Mouse (Mus musculus): ENCODE measurements around the gene Tmem132b. TPM values are rescaled to one million over a fixed set of nuclear protein-coding genes. Genes with fewer than 3 reads are reported as not detected.

The Tmem132b gene
- polyA plus RNA-seq, 1 experiment from 2014 or later, result 0.36 TPM

- Histone ChIP-seq H3K27me3 (ENCODE audit: control insufficient read depth, insufficient read depth, low read length) (no peaks in the 10 kb centered on the region), H3K4me3 (ENCODE audit: low read depth, low read length) (no peak overlapping the region), H3K36me3 (ENCODE audit: control insufficient read depth, insufficient read depth, low read length) (no peaks in the 10 kb centered on the region), H3K9ac (replicated peaks; ENCODE audit: low read depth, low read length) (no peak overlapping the region), H3K4me1 (ENCODE audit: control insufficient read depth, insufficient read depth, low read length) (no peaks in the 10 kb centered on the region), H3K9me3 (ENCODE audit: control insufficient read depth, low read depth, low read length) (no peaks in the 10 kb centered on the region), H3K27ac (ENCODE audit: low read length) (no peak overlapping the region), H3K4me2 (replicated peaks; ENCODE audit: low read depth, low read length) (no peak overlapping the region)
- 13% methylated on average over 11 of the region's 11 CpGs for WGBS
- no peak for ATAC-seq (ENCODE audit: insufficient number of reproducible peaks, insufficient read depth, low FRiP score, low read depth)
These were observed 268.5 kb downstream of the Tmem132b start for GRCm38 (mm10) chr5:125800025-125800424.

GRCm38 (mm10) chr5:125802801-125803200 lies 271.2 kb downstream of the Tmem132b start:
- ATAC-seq (ENCODE audit: insufficient number of reproducible peaks, insufficient read depth, low FRiP score, low read depth), result no peak
- Histone ChIP-seq H3K36me3 (ENCODE audit: control insufficient read depth, insufficient read depth, low read length) (no peaks in the 10 kb centered on the region), H3K27ac (ENCODE audit: low read length) (no peak overlapping the region), H3K4me2 (replicated peaks; ENCODE audit: low read depth, low read length) (no peak overlapping the region), H3K27me3 (ENCODE audit: control insufficient read depth, insufficient read depth, low read length) (no peaks in the 10 kb centered on the region), H3K9me3 (ENCODE audit: control insufficient read depth, low read depth, low read length) (no peaks in the 10 kb centered on the region), H3K4me1 (ENCODE audit: control insufficient read depth, insufficient read depth, low read length) (no peaks in the 10 kb centered on the region), H3K4me3 (ENCODE audit: low read depth, low read length) (no peak overlapping the region), H3K9ac (replicated peaks; ENCODE audit: low read depth, low read length) (no peak overlapping the region)
- WGBS, result 87% methylated on average over 7 of the region's 7 CpGs

DNA sequence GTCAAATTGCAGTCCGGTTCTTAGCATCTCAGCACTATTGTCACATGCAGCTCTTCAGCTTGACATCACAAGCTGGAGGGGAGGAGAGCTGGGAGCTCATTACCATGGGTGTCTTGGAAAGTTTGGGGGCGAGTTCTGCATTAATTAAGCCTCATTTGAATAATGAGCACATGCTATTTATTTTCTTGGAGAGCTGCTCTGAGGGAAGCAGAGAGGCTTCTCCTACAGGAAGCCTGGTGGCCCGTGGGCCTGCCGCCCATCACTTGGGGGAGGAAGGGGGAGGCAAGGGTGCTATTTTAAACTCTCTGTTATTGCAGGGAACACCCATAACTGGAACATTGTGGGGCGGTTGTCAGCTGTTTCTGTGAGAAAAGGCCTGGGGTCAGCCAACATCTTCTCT lies 273.8 kb downstream of the Tmem132b start:
- no peak overlapping the region for H3K9ac ChIP-seq (replicated peaks; ENCODE audit: low read depth, low read length)
- no peaks in the 10 kb centered on the region for H3K36me3 ChIP-seq (ENCODE audit: control insufficient read depth, insufficient read depth, low read length)
- H3K9me3 ChIP-seq (ENCODE audit: control insufficient read depth, low read depth, low read length), result no peaks in the 10 kb centered on the region
- H3K4me3 ChIP-seq (ENCODE audit: low read depth, low read length), result no peak overlapping the region
- no peak overlapping the region for H3K4me2 ChIP-seq (replicated peaks; ENCODE audit: low read depth, low read length)
- H3K27me3 ChIP-seq (ENCODE audit: control insufficient read depth, insufficient read depth, low read length), result no peaks in the 10 kb centered on the region
- WGBS, result 66% methylated on average over 5 of the region's 5 CpGs
- no peak overlapping the region for H3K27ac ChIP-seq (ENCODE audit: low read length)
- H3K4me1 ChIP-seq (ENCODE audit: control insufficient read depth, insufficient read depth, low read length), result no peaks in the 10 kb centered on the region
- no peak for ATAC-seq (ENCODE audit: insufficient number of reproducible peaks, insufficient read depth, low FRiP score, low read depth)

- H3K9me3 ChIP-seq (ENCODE audit: control insufficient read depth, low read depth, low read length), result no peaks in the 10 kb centered on the region
- H3K4me1 ChIP-seq (ENCODE audit: control insufficient read depth, insufficient read depth, low read length), result no peaks in the 10 kb centered on the region
- no peak for ATAC-seq (ENCODE audit: insufficient number of reproducible peaks, insufficient read depth, low FRiP score, low read depth)
- H3K27me3 ChIP-seq (ENCODE audit: control insufficient read depth, insufficient read depth, low read length), result no peaks in the 10 kb centered on the region
- WGBS, result 80% methylated on average over 5 of the region's 5 CpGs
- no peak overlapping the region for H3K4me3 ChIP-seq (ENCODE audit: low read depth, low read length)
- H3K4me2 ChIP-seq (replicated peaks; ENCODE audit: low read depth, low read length), result no peak overlapping the region
- H3K36me3 ChIP-seq (ENCODE audit: control insufficient read depth, insufficient read depth, low read length), result no peaks in the 10 kb centered on the region
- H3K27ac ChIP-seq (ENCODE audit: low read length), result no peak overlapping the region
- no peak overlapping the region for H3K9ac ChIP-seq (replicated peaks; ENCODE audit: low read depth, low read length)
These were observed 276.3 kb downstream of the Tmem132b start for GRCm38 (mm10) chr5:125807861-125808260.

DNA sequence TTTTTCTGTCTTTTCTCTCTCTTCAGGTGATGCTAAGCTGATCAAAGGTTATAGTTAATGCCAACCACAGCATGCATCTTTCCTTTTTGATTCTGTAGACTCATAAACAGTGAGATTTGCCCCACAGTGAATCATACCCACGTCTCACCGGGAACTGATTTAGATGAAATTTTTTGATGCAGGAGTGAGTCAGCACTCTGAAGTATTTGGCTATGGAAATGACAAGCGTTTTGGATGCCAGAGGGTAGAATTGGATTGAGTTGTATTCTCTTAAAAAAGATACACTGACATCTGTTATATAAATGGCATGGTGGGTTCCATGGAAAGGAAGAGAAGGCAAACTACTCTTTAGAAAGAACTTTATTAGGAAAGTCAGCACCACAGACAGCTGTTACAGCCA lies 297.8 kb downstream of the Tmem132b start:
- Histone ChIP-seq H3K36me3 (ENCODE audit: control insufficient read depth, insufficient read depth, low read length) (no peaks in the 10 kb centered on the region), H3K4me1 (ENCODE audit: control insufficient read depth, insufficient read depth, low read length) (no peaks in the 10 kb centered on the region), H3K4me2 (replicated peaks; ENCODE audit: low read depth, low read length) (no peak overlapping the region), H3K27ac (ENCODE audit: low read length) (no peak overlapping the region), H3K27me3 (ENCODE audit: control insufficient read depth, insufficient read depth, low read length) (no peaks in the 10 kb centered on the region), H3K9me3 (ENCODE audit: control insufficient read depth, low read depth, low read length) (no peaks in the 10 kb centered on the region), H3K4me3 (ENCODE audit: low read depth, low read length) (no peak overlapping the region), H3K9ac (replicated peaks; ENCODE audit: low read depth, low read length) (no peak overlapping the region)
- 76% methylated on average over 3 of the region's 3 CpGs for WGBS
- no peak for ATAC-seq (ENCODE audit: insufficient number of reproducible peaks, insufficient read depth, low FRiP score, low read depth)

DNA sequence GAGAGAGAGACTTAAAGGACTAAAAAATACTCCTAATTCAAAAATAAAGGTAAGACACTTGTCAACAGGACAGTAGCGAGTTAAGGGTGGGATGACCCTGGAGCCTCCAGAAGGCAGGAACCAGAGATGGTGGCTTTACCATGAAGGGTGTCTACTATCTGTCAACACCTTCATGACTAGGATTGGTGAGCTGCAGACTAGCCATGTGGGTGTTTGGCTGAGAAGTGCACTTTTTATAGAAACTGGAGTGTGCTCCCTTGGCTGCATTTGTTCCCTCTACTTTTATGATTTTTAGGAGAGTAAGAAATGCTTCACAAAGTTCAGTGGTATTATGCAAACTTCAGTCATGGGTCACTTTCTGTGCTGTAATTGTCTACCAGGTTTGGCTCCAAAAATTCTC lies 304.3 kb downstream of the Tmem132b start:
- no peak overlapping the region for H3K9ac ChIP-seq (replicated peaks; ENCODE audit: low read depth, low read length)
- no peak overlapping the region for H3K4me2 ChIP-seq (replicated peaks; ENCODE audit: low read depth, low read length)
- ATAC-seq (ENCODE audit: insufficient number of reproducible peaks, insufficient read depth, low FRiP score, low read depth), result no peak
- 86% methylated on average over 1 of the region's 1 CpGs for WGBS
- H3K4me1 ChIP-seq (ENCODE audit: control insufficient read depth, insufficient read depth, low read length), result no peaks in the 10 kb centered on the region
- H3K27me3 ChIP-seq (ENCODE audit: control insufficient read depth, insufficient read depth, low read length), result no peaks in the 10 kb centered on the region
- H3K27ac ChIP-seq (ENCODE audit: low read length), result no peak overlapping the region
- no peaks in the 10 kb centered on the region for H3K36me3 ChIP-seq (ENCODE audit: control insufficient read depth, insufficient read depth, low read length)
- H3K4me3 ChIP-seq (ENCODE audit: low read depth, low read length), result no peak overlapping the region
- H3K9me3 ChIP-seq (ENCODE audit: control insufficient read depth, low read depth, low read length), result no peaks in the 10 kb centered on the region

GRCm38 (mm10) chr5:125836761-125837160 lies 305.2 kb downstream of the Tmem132b start:
- 84% methylated on average over 5 of the region's 5 CpGs for WGBS
- no peaks in the 10 kb centered on the region for H3K9me3 ChIP-seq (ENCODE audit: control insufficient read depth, low read depth, low read length)
- no peak for ATAC-seq (ENCODE audit: insufficient number of reproducible peaks, insufficient read depth, low FRiP score, low read depth)
- H3K9ac ChIP-seq (replicated peaks; ENCODE audit: low read depth, low read length), result no peak overlapping the region
- no peaks in the 10 kb centered on the region for H3K27me3 ChIP-seq (ENCODE audit: control insufficient read depth, insufficient read depth, low read length)
- no peak overlapping the region for H3K4me2 ChIP-seq (replicated peaks; ENCODE audit: low read depth, low read length)
- H3K27ac ChIP-seq (ENCODE audit: low read length), result no peak overlapping the region
- H3K4me3 ChIP-seq (ENCODE audit: low read depth, low read length), result no peak overlapping the region
- H3K4me1 ChIP-seq (ENCODE audit: control insufficient read depth, insufficient read depth, low read length), result no peaks in the 10 kb centered on the region
- H3K36me3 ChIP-seq (ENCODE audit: control insufficient read depth, insufficient read depth, low read length), result no peaks in the 10 kb centered on the region

Other genes starting within 250 kb of the Tmem132b start
- 45.0 and 47.1 TPM in 2 replicates for gene Scarb1, start 190.7 kb upstream of the Tmem132b start, polyA plus RNA-seq (2014; fragmentation: Nextera tagmentation; extraction: Ambion mirVana)
- 0.20 and 0.35 TPM in 2 replicates for gene Gm10382, start 142.5 kb upstream of the Tmem132b start, polyA plus RNA-seq (2014; fragmentation: Nextera tagmentation; extraction: Ambion mirVana)
- gene Ubc, start 141.6 kb upstream of the Tmem132b start, polyA plus RNA-seq (2014; fragmentation: Nextera tagmentation; extraction: Ambion mirVana), result 1,055 and 1,113 TPM in 2 replicates
- gene Dhx37, start 97.7 kb upstream of the Tmem132b start, polyA plus RNA-seq (2014; fragmentation: Nextera tagmentation; extraction: Ambion mirVana), result 7.5 and 9.2 TPM in 2 replicates
- gene Bri3bp, start 90.2 kb upstream of the Tmem132b start, polyA plus RNA-seq (2014; fragmentation: Nextera tagmentation; extraction: Ambion mirVana), result 28.3 and 34.1 TPM in 2 replicates
- 45.6 and 50.9 TPM in 2 replicates for gene Aacs, start 56.0 kb upstream of the Tmem132b start, polyA plus RNA-seq (2014; fragmentation: Nextera tagmentation; extraction: Ambion mirVana)